In genomic region chr7:84594087-84594916, GRCm38 (mm10) we compare ENCODE assay signal across 8 mouse cellular contexts. TPM values are rescaled to one million over a fixed set of nuclear protein-coding genes. Genes with fewer than 3 reads are reported as not detected.
A peak's percentile ranks its signal among the peaks of the same experiment; 100 is the strongest.
DNase-seq lines count a peak whose midpoint lies in the region; ATAC-seq and TF ChIP-seq lines count a peak whose summit lies in the region.

No protein-coding gene starts in this region.

- peak; percentile 88 for ATAC-seq in forebrain, postnatal 0 days
- peak; percentile 76 for ATAC-seq in intestine, embryonic 14.5 days (replicated peaks; ENCODE audit: low FRiP score, low TSS enrichment, low read depth)
- ATAC-seq in liver, embryonic 11.5 days (replicated peaks; ENCODE audit: low FRiP score), result peak; percentile 75

- DNase-seq in layer of hippocampus, adult 11-12 months (ENCODE audit: low spot score), result peak; percentile 55
- no peak for DNase-seq in layer of hippocampus, postnatal 25 days (ENCODE audit: extremely low spot score in 1 of 2, low spot score in 1 of 2)
- peak; percentile 41 to 44 for DNase-seq in cerebellum, adult 18-20 months
- peak; percentile 84 for DNase-seq in forebrain, postnatal 0 days
- peak; percentile 76 for DNase-seq in intestine, embryonic 14.5 days (ENCODE audit: low spot score)
- DNase-seq in liver, embryonic 11.5 days (ENCODE audit: low spot score), result peak; percentile 44
- peak; percentile 88 for DNase-seq in naive thymus-derived CD4-positive, alpha-beta T cell, adult 2 months (ENCODE audit: low read depth)
- DNase-seq in thymus, postnatal 36 days, result peak; percentile 19 to 31

- no peaks in the 10 kb centered on the region for H3K9me3 ChIP-seq in forebrain, postnatal 0 days (ENCODE audit: low read length)
- H3K9me3 ChIP-seq in intestine, embryonic 14.5 days (ENCODE audit: control insufficient read depth, low read length), result no peaks in the 10 kb centered on the region
- no peaks in the 10 kb centered on the region for H3K9me3 ChIP-seq in liver, embryonic 11.5 days (ENCODE audit: control insufficient read depth, low read length)

- H3K4me1 ChIP-seq in forebrain, postnatal 0 days (ENCODE audit: insufficient read depth), result no peaks in the 10 kb centered on the region
- H3K4me1 ChIP-seq in intestine, embryonic 14.5 days (replicated peaks; ENCODE audit: control insufficient read depth, insufficient read depth, low read length), result no peaks in the 10 kb centered on the region
- H3K4me1 ChIP-seq in liver, embryonic 11.5 days (replicated peaks; ENCODE audit: control insufficient read depth, insufficient read depth, low read length), result no peaks in the 10 kb centered on the region

- H3K27me3 ChIP-seq in forebrain, postnatal 0 days (ENCODE audit: insufficient read depth, low read length), result no peaks in the 10 kb centered on the region
- no peaks in the 10 kb centered on the region for H3K27me3 ChIP-seq in intestine, embryonic 14.5 days (replicated peaks; ENCODE audit: control insufficient read depth, insufficient read depth, low read length)
- H3K27me3 ChIP-seq in liver, embryonic 11.5 days (replicated peaks; ENCODE audit: control insufficient read depth, insufficient read depth, low read length), result no peaks in the 10 kb centered on the region

- H3K4me3 ChIP-seq in forebrain, postnatal 0 days (ENCODE audit: low read depth, low read length), result no peak overlapping the region
- H3K4me3 ChIP-seq in intestine, embryonic 14.5 days (ENCODE audit: low read depth, low read length), result no peak overlapping the region
- H3K4me3 ChIP-seq in liver, embryonic 11.5 days (ENCODE audit: low read depth, low read length), result no peak overlapping the region

- H3K27ac ChIP-seq in forebrain, postnatal 0 days (ENCODE audit: low read depth, low read length), result no peak overlapping the region
- no peak overlapping the region for H3K27ac ChIP-seq in intestine, embryonic 14.5 days (ENCODE audit: low read depth)
- H3K27ac ChIP-seq in liver, embryonic 11.5 days (ENCODE audit: low read depth, low read length), result no peak overlapping the region

- peak; percentile 93 for TF ChIP-seq CTCF in forebrain, postnatal 0 days (IDR thresholded peaks at IDR 0.05; ENCODE audit: low read depth)

- H3K4me2 ChIP-seq in forebrain, postnatal 0 days (ENCODE audit: low read depth), result 0 out of 2 replicates have a peak overlapping the region, but pooled peaks have one; percentile 19
- H3K4me2 ChIP-seq in intestine, embryonic 14.5 days (ENCODE audit: low read length), result no peak overlapping the region
- H3K4me2 ChIP-seq in liver, embryonic 11.5 days, result no peak overlapping the region

- 42% methylated on average over 8 of the region's 8 CpGs for WGBS in forebrain, postnatal 0 days
- 46% methylated on average over 8 of the region's 8 CpGs for WGBS in intestine, embryonic 14.5 days
- WGBS in liver, embryonic 11.5 days, result 46% methylated on average over 8 of the region's 8 CpGs

- H3K36me3 ChIP-seq in forebrain, postnatal 0 days (ENCODE audit: insufficient read depth), result no peaks in the 10 kb centered on the region
- no peaks in the 10 kb centered on the region for H3K36me3 ChIP-seq in intestine, embryonic 14.5 days (ENCODE audit: control insufficient read depth, insufficient read depth, low read length)
- H3K36me3 ChIP-seq in liver, embryonic 11.5 days (ENCODE audit: control insufficient read depth, insufficient read depth, low read length), result no peaks in the 10 kb centered on the region

- H3K9ac ChIP-seq in forebrain, postnatal 0 days, result 0 out of 2 replicates have a peak overlapping the region, but pooled peaks have one; percentile 22
- H3K9ac ChIP-seq in intestine, embryonic 14.5 days (ENCODE audit: low read length), result no peak overlapping the region
- no peak overlapping the region for H3K9ac ChIP-seq in liver, embryonic 11.5 days (ENCODE audit: low read depth, low read length)

RNA-seq across cellular contexts. Expression of gene Fah, which starts 12.2 kb away (rescaled TPM):
- 10 to 100 TPM; 18.4 to 19.2 TPM for total RNA-seq in layer of hippocampus, postnatal 25 days (2021)
- total RNA-seq in forebrain, postnatal 0 days (2014; rRNA removed), result 8.9 and 10.4 TPM in 2 replicates
- polyA plus RNA-seq in forebrain, postnatal 0 days (2015; fragmentation: Nextera tagmentation; extraction: Ambion mirVana), result 10.6 and 12.2 TPM in 2 replicates
- 10.8 and 11.3 TPM in 2 replicates for polyA plus RNA-seq in intestine, embryonic 14.5 days (2014; fragmentation: Nextera tagmentation; extraction: Ambion mirVana)
- polyA plus RNA-seq in liver, embryonic 11.5 days (2014; fragmentation: Nextera tagmentation; extraction: Ambion mirVana), result 20.7 and 21.3 TPM in 2 replicates

Comparison
In these comparisons a context has a peak if more than half of its experiments do, and no peak if none do; other contexts are left out.
1. DNase-seq: peak in layer of hippocampus, adult 11-12 months (single experiment), cerebellum, adult 18-20 months (2 of 2), forebrain, postnatal 0 days (single experiment), intestine, embryonic 14.5 days (single experiment), liver, embryonic 11.5 days (single experiment), naive thymus-derived CD4-positive, alpha-beta T cell, adult 2 months (single experiment) and thymus, postnatal 36 days (2 of 2); none in layer of hippocampus, postnatal 25 days (0 of 2).
2. Peak in every context shown above with its lines, with median percentiles within 50 percentile points of each other: ATAC-seq.